Mouse (Mus musculus) liver, embryonic 18 days (tissue): ENCODE results near the gene Tmem86a. TPM values are rescaled to one million over a fixed set of nuclear protein-coding genes. Genes with fewer than 3 reads are reported as not detected.

Experiments
- polyA plus RNA-seq: library from polyadenylated mRNA; depleted of rRNA; stranded (reverse); fragments of >200 nt; gene quantifications from 2 replicates; pipeline ENCODE4 v1.2.3, GENCODE M21; 2012; rRNA removed

The Tmem86a gene
- polyA plus RNA-seq, result 13.4 and 14.7 TPM in 2 replicates

DNA sequence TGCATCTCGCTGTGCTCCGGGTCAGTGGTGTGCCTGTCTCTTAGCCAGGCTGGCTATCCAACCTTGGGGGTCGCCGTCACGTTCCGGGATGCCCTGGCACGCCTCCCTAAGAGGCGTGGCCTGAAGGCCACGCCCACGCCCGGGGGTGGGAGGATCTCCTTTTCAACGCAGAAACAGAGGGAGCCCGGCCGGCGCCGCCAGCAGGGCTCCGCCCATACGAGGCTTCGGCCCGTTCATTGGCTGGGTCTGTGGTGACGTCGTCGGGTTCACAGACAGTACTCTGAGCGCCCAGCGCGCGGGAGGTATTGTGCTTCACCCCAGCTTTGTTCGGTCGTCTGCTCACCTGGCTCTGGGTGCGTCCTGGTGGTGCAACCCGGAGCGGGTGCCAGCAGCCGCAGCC is at the start of gene Tmem86a:
Gene Tmem86a, plus strand, starts transcription at position 236 of the 400 bp plus-strand sequence.

DNA sequence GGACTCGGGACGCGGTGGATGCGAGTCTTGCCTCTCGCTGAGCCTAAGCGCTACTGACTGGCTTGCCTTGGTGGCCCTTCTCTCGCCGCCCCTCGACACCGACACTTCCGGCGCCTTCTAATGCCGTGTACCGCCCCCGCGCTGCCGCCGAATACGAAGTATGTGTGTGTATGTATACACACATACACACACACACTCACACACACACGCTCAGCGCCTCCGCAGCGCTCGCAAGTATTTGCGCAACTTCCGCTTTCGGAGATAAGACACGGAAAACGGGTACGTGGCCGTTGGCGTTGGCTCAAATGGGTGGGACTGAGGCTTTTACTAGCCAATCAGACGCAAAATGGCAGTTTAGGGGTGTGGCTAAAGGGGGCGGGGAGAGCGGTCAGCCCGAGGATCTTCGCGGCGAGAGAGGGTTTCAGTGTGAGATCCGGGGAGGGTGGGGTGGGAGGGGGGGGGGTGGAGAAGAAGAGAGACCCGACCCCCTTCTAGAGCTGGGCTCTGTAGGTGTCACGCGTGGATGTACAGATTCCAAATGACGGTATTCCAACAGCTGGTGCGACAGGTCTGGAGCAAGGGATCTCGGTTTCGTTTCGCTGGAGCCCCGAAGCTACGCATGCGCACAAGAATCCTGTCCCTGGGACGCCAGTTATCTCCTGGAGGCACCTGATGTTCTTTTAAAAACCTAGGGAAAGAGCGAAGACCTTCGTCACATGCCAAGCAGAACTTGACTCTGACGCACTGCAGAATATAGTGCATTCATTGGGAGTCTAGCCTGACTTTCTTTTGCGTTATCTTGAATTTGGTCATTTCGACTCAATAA is 42.0 kb upstream of the Tmem86a start, which contains the start of gene Spty2d1:
Gene Spty2d1, minus strand, starts transcription at position 244 of the 826 bp plus-strand sequence.

Other genes with a start within 250 kb of the Tmem86a start
- 1,205 and 1,366 TPM in 2 replicates for gene Ldha, start 209.1 kb upstream of the Tmem86a start, polyA plus RNA-seq
- gene Ldhc, start 189.4 kb upstream of the Tmem86a start, polyA plus RNA-seq, result 0.14 and 0.27 TPM in 2 replicates
- gene Tsg101, start 130.6 kb upstream of the Tmem86a start, polyA plus RNA-seq, result 19.0 and 20.1 TPM in 2 replicates
- 3.6 and 4.1 TPM in 2 replicates for gene Uevld, start 92.1 kb upstream of the Tmem86a start, polyA plus RNA-seq
- not detected in 2 replicates for gene Gm9999, start 67.0 kb upstream of the Tmem86a start, polyA plus RNA-seq
- gene Spty2d1, start 42.2 kb upstream of the Tmem86a start, polyA plus RNA-seq, result 4.8 and 5.1 TPM in 2 replicates
- 0.01 and 0.03 TPM in 2 replicates for gene Ptpn5, start 83.1 kb downstream of the Tmem86a start, polyA plus RNA-seq
- not detected in 2 replicates for gene Mrgpra6, start 154.3 kb downstream of the Tmem86a start, polyA plus RNA-seq
- not detected in 2 replicates for gene Mrgpra9, start 202.2 kb downstream of the Tmem86a start, polyA plus RNA-seq